Mouse (Mus musculus) neural tube, embryonic 12.5 days (tissue): ENCODE measurements at regions not wholly inside any gene's neighbourhood (a gene's known extent, or its start where the extent isn't known, plus 50 kb on each side); places are given as distances from the start of the nearest gene placed in this dataset.
A peak's percentile ranks its signal among the peaks of the same experiment; 100 is the strongest.
"Not testable (repeated sequence)": the region's sequence is repeated elsewhere in the genome, so short reads cannot be mapped to it uniquely, and the experiment has no call there.

ENCODE experiments used
- ATAC-seq: fragments of 200-750 bp; cut with Nextera tagmentation; 2 replicates; pipeline ENCODE4 v1.8.0; 2017; ENCODE audit warnings: low read depth, mild to moderate bottlenecking, moderate TSS enrichment, moderate library complexity; ENCODE audit not compliant: low FRiP score
- H3K27ac ChIP-seq: fragments of 300-500 bp; sonication (generic); 2 replicates; pipeline ENCODE4 v1.5.1; 2016
- H3K27me3 ChIP-seq: fragments of 300-500 bp; sonication (generic); replicated peaks from 2 replicates; pipeline ENCODE4 v1.6.1; 2016; ENCODE audit warnings: mild to moderate bottlenecking
- H3K36me3 ChIP-seq: fragments of 300-500 bp; sonication (generic); 2 replicates; pipeline ENCODE4 v1.6.1; 2016; ENCODE audit warnings: mild to moderate bottlenecking
- H3K4me1 ChIP-seq: fragments of 300-500 bp; sonication (generic); 2 replicates; pipeline ENCODE4 v1.6.1; 2016
- H3K4me2 ChIP-seq: fragments of 300-500 bp; sonication (generic); replicated peaks from 2 replicates; pipeline ENCODE4 v1.6.1; 2016; ENCODE audit warnings: mild to moderate bottlenecking
- H3K4me3 ChIP-seq: fragments of 300-500 bp; sonication (generic); 2 replicates; pipeline ENCODE4 v1.5.1; 2016
- H3K9ac ChIP-seq: fragments of 300-500 bp; sonication (generic); 2 replicates; pipeline ENCODE4 v1.6.1; 2016; ENCODE audit warnings: mild to moderate bottlenecking
- H3K9me3 ChIP-seq: fragments of 300-500 bp; sonication (generic); 2 replicates; pipeline ENCODE4 v1.6.1; 2016; ENCODE audit warnings: mild to moderate bottlenecking
- WGBS: fragments of 180-500 bp; shearing (Covaris S2); methylation state at CpG from one replicate; pipeline ENCODE4 v1.1.7; 2016; 5-methylcytosine and 5-hydroxymethylcytosine counted together

GRCm38 (mm10) chr3:121600388-121600787 lies 68.2 kb upstream of the Slc44a3 start:
- H3K36me3 ChIP-seq: no peaks in the 10 kb centered on the region
- H3K9me3 ChIP-seq: no peaks in the 10 kb centered on the region
- H3K27me3 ChIP-seq: no peaks in the 10 kb centered on the region
- H3K27ac ChIP-seq: no peak overlapping the region
- no peak overlapping the region for H3K4me2 ChIP-seq
- 95% methylated on average over 4 of the region's 4 CpGs for WGBS
- no peak for ATAC-seq
- H3K4me3 ChIP-seq: no peak overlapping the region
- no peak overlapping the region for H3K9ac ChIP-seq
- H3K4me1 ChIP-seq: peaks cover 8% of the 10 kb centered on the region; the same call in 1 of the 2 replicates

DNA sequence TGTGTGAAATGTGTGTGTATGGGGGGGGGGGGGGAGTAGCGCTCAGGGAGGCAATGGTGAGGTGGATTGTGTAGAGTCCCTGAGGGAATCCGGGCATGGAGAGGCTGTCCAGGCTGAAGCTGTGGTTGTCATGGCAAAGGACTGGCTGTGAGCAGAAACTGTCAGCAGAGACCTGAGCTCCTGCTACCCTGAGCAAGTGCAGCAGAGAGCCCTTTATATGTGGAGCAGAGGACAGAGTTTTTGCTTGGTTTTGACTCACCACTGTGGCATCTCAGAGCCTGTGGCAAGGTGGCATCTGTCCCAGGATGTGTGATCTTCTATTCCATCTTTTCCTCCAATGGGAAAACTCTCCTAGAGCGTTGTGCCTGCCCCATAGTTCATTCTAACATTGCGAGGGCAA lies 65.8 kb upstream of the Slc44a3 start:
- no peaks in the 10 kb centered on the region for H3K9me3 ChIP-seq
- no peak overlapping the region for H3K4me3 ChIP-seq
- WGBS: 84% methylated on average over 4 of the region's 4 CpGs
- no peaks in the 10 kb centered on the region for H3K36me3 ChIP-seq
- no peak overlapping the region for H3K9ac ChIP-seq
- H3K27ac ChIP-seq: no peak overlapping the region
- H3K4me1 ChIP-seq: peaks cover 8% of the 10 kb centered on the region; the same call in 1 of the 2 replicates
- ATAC-seq: no peak
- no peaks in the 10 kb centered on the region for H3K27me3 ChIP-seq
- H3K4me2 ChIP-seq: no peak overlapping the region

- Histone ChIP-seq H3K9ac (no peak overlapping the region), H3K27ac (no peak overlapping the region), H3K27me3 (no peaks in the 10 kb centered on the region), H3K9me3 (no peaks in the 10 kb centered on the region), H3K36me3 (no peaks in the 10 kb centered on the region), H3K4me3 (no peak overlapping the region), H3K4me1 (peaks cover 6% of the 10 kb centered on the region; the same call in 1 of the 2 replicates), H3K4me2 (no peak overlapping the region)
- no peak for ATAC-seq
- WGBS: 93% methylated on average over 5 of the region's 5 CpGs
These were observed 65.0 kb upstream of the Slc44a3 start for GRCm38 (mm10) chr3:121597203-121597602.

- Histone ChIP-seq H3K4me2 (no peak overlapping the region), H3K4me3 (no peak overlapping the region), H3K27me3 (no peaks in the 10 kb centered on the region), H3K36me3 (no peaks in the 10 kb centered on the region), H3K9ac (no peak overlapping the region), H3K9me3 (0 out of 2 replicates have a peak, but pooled peaks cover 3% of the 10 kb centered on the region), H3K27ac (no peak overlapping the region), H3K4me1 (peaks cover 2% of the 10 kb centered on the region; the same call in 1 of the 2 replicates)
- ATAC-seq: no peak
- WGBS: 82% methylated on average over 4 of the region's 4 CpGs
These were observed 62.4 kb upstream of the Slc44a3 start for GRCm38 (mm10) chr3:121594580-121594979.

GRCm38 (mm10) chr3:121593598-121594117 lies 61.5 kb upstream of the Slc44a3 start:
- Histone ChIP-seq H3K9ac (no peak overlapping the region), H3K36me3 (no peaks in the 10 kb centered on the region), H3K9me3 (0 out of 2 replicates have a peak, but pooled peaks cover 3% of the 10 kb centered on the region), H3K27me3 (no peaks in the 10 kb centered on the region), H3K4me3 (no peak overlapping the region), H3K4me1 (no peaks in the 10 kb centered on the region; the same call in 1 of the 2 replicates), H3K4me2 (no peak overlapping the region), H3K27ac (no peak overlapping the region)
- ATAC-seq: no peak
- 66% methylated on average over 8 of the region's 8 CpGs for WGBS

DNA sequence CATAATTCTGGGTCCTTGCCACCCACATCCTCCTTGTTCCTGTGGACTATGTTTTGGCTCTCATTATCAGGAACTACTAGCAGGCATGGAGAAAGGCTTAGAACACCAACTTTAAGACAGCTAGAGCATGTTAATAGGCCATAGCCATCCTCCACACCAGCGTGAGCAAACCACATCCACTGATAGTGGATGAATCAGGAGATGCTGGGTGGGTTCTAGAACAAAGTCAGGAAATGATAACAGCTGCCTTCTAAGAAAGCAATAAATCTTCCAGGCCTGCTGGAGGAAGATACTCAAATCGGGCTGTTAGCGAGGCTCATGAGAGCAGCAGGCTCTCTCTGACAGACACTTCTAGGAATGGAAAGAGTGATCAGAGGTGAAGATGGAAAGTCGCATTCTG lies 60.9 kb upstream of the Slc44a3 start:
- Histone ChIP-seq H3K4me2 (no peak overlapping the region), H3K27ac (no peak overlapping the region), H3K36me3 (no peaks in the 10 kb centered on the region), H3K9ac (no peak overlapping the region), H3K4me3 (no peak overlapping the region), H3K4me1 (no peaks in the 10 kb centered on the region; the same call in 1 of the 2 replicates), H3K27me3 (no peaks in the 10 kb centered on the region), H3K9me3 (0 out of 2 replicates have a peak, but pooled peaks cover 3% of the 10 kb centered on the region)
- WGBS: 70% methylated on average over 4 of the region's 4 CpGs
- ATAC-seq: no peak

- Histone ChIP-seq H3K9ac (no peak overlapping the region), H3K9me3 (0 out of 2 replicates have a peak, but pooled peaks cover 3% of the 10 kb centered on the region), H3K36me3 (no peaks in the 10 kb centered on the region), H3K4me2 (no peak overlapping the region), H3K27me3 (no peaks in the 10 kb centered on the region), H3K4me3 (no peak overlapping the region), H3K4me1 (peaks cover 5% of the 10 kb centered on the region), H3K27ac (no peak overlapping the region)
- no peak for ATAC-seq
- 87% methylated on average over 9 of the region's 9 CpGs for WGBS
These were observed 57.3 kb upstream of the Slc44a3 start for GRCm38 (mm10) chr3:121589494-121589885.

DNA sequence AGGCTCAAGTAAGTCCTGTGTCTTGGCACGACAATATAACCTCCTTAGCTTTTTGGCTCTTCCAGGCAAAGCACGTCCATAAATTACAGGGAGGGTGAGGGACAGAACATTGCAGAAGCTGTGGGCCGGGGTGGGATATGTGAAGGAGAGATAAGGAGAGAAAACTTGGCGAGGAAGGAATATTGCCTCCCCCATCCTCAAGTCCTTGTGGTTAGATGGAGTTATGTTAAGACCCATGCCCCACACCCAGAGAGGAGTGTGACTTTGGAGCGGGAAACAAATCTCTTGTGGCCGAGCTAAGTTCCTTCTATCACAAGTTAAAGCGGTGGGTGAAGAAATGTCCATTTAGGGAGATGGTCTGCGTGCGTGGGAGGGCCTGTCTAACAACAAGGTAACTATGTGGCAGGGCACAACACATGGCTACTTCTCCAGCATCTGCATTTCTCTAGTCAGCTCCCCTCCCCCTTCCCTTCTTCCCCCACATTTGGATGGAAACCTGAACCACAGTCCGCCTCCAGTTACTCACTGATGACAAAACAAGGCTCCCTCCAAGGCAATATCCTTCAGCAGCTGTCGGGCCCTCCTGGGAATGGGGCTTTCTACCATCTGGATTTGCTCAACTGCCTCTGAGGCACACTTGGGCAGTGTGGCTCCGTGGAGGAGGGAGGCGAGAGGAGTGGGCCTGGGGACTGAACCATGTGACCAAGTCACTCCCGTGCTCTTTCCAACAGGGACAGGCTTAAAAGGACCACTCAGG lies 56.7 kb upstream of the Slc44a3 start:
- Histone ChIP-seq H3K4me2 (no peak overlapping the region), H3K9me3 (0 out of 2 replicates have a peak, but pooled peaks cover 3% of the 10 kb centered on the region), H3K4me1 (peaks cover 5% of the 10 kb centered on the region), H3K9ac (no peak overlapping the region), H3K27ac (no peak overlapping the region), H3K4me3 (no peak overlapping the region), H3K27me3 (no peaks in the 10 kb centered on the region), H3K36me3 (no peaks in the 10 kb centered on the region)
- ATAC-seq: peak; percentile 64
- 61% methylated on average over 14 of the region's 14 CpGs for WGBS

DNA sequence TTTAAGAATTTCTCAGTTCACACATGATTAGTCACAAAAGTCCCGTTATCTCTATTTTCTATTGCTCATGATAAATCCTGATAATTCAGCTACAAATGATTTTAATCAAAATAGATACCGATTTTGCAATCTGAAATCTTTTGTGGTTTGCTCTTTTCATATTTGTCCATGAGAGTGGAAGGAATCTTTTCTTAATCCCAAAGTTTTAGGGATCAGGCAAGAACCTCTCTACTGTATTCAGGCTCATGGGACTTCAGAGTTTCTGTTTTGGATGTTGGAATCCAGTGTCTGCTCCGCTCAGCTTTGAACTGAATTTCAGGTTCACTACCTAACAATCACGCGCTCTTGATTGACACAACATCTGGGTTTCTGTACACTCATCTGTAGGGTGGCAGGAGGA lies 53.1 kb upstream of the Slc44a3 start:
- Histone ChIP-seq H3K4me1 (peaks cover 5% of the 10 kb centered on the region), H3K9ac (no peak overlapping the region), H3K4me3 (no peak overlapping the region), H3K27me3 (no peaks in the 10 kb centered on the region), H3K4me2 (no peak overlapping the region), H3K9me3 (0 out of 2 replicates have a peak, but pooled peaks cover 2% of the 10 kb centered on the region), H3K27ac (no peak overlapping the region), H3K36me3 (no peaks in the 10 kb centered on the region)
- ATAC-seq: no peak
- 94% methylated on average over 5 of the region's 5 CpGs for WGBS

GRCm38 (mm10) chr3:121584736-121585151 lies 52.5 kb upstream of the Slc44a3 start:
- Histone ChIP-seq H3K9ac (no peak overlapping the region), H3K4me2 (no peak overlapping the region), H3K4me1 (peaks cover 5% of the 10 kb centered on the region), H3K4me3 (no peak overlapping the region), H3K27ac (no peak overlapping the region), H3K36me3 (no peaks in the 10 kb centered on the region), H3K27me3 (no peaks in the 10 kb centered on the region), H3K9me3 (no peaks in the 10 kb centered on the region)
- WGBS: 90% methylated on average over 5 of the region's 5 CpGs
- ATAC-seq: no peak

GRCm38 (mm10) chr3:121584317-121584716 lies 52.1 kb upstream of the Slc44a3 start:
- ATAC-seq: no peak
- no peaks in the 10 kb centered on the region for H3K27me3 ChIP-seq
- H3K9ac ChIP-seq: no peak overlapping the region
- H3K4me2 ChIP-seq: no peak overlapping the region
- no peaks in the 10 kb centered on the region for H3K36me3 ChIP-seq
- H3K27ac ChIP-seq: no peak overlapping the region
- no peaks in the 10 kb centered on the region for H3K9me3 ChIP-seq
- H3K4me1 ChIP-seq: peaks cover 5% of the 10 kb centered on the region
- H3K4me3 ChIP-seq: no peak overlapping the region

DNA sequence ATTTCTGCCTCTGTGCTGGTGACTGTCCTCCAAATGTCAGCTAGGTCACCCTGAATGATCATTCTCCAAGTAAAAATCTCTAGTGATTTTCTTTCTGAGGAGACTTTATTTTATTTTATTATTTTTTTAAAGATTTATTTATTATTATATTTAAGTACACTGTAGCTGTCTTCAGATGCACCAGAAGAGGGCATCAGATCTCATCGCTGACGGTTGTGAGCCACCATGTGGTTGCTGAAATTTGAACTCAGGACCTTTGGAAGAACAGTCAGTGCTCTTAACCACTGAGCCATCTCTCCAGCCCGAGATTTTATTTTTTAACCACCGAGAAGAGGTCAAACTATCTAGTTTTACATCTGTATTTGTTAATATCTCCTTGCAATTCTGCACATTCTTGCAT lies 50.5 kb upstream of the Slc44a3 start:
- not testable (repeated sequence) for ATAC-seq, H3K4me2 ChIP-seq
- WGBS: 82% methylated on average over 4 of the region's 4 CpGs

More for the DNA sequence above, 50.5 kb upstream of the Slc44a3 start:
- H3K9me3 ChIP-seq, H3K27me3 ChIP-seq, H3K9ac ChIP-seq, H3K4me1 ChIP-seq, H3K27ac ChIP-seq, H3K4me3 ChIP-seq, H3K36me3 ChIP-seq: not testable (repeated sequence)
